Mouse (Mus musculus) CD4-positive, CD25-positive, alpha-beta regulatory T cell, adult 2 months (primary cell): ENCODE results near the gene Apeh.

Experiments
- DNase-seq: peaks from one replicate; pipeline ENCODE4 v3.0.0-alpha.2; 2012; ENCODE audit warnings: low read depth, low spot score

Apeh gene

GRCm38 (mm10) chr9:108120671-108121070 is 26.3 kb upstream of the Apeh start:
- DNase-seq = peak; percentile 36

GRCm38 (mm10) chr9:108119891-108120411 is 25.5 kb upstream of the Apeh start:
- no peak for DNase-seq

- no peak for DNase-seq
Measured at GRCm38 (mm10) chr9:108117143-108117542, 22.7 kb upstream of the Apeh start.

- no peak for DNase-seq
Measured at GRCm38 (mm10) chr9:108115290-108116077, 21.1 kb upstream of the Apeh start.

- no peak for DNase-seq
Measured at GRCm38 (mm10) chr9:108112719-108113340, 18.4 kb upstream of the Apeh start.

- DNase-seq = no peak
Measured at GRCm38 (mm10) chr9:108111593-108112121, 17.3 kb upstream of the Apeh start.

GRCm38 (mm10) chr9:108111101-108111592 is 16.7 kb upstream of the Apeh start:
- DNase-seq = peak; percentile 44

- DNase-seq = no peak
Measured at GRCm38 (mm10) chr9:108110160-108110559, 15.8 kb upstream of the Apeh start.

GRCm38 (mm10) chr9:108107867-108108266 is 13.5 kb upstream of the Apeh start:
- no peak for DNase-seq

GRCm38 (mm10) chr9:108106090-108106489 is 11.7 kb upstream of the Apeh start:
- DNase-seq = no peak

GRCm38 (mm10) chr9:108105549-108105863 is 11.1 kb upstream of the Apeh start:
- DNase-seq = no peak

GRCm38 (mm10) chr9:108104766-108105548 is 10.6 kb upstream of the Apeh start:
- DNase-seq = peak; percentile 50

- no peak for DNase-seq
Measured at GRCm38 (mm10) chr9:108099619-108100018, 5.2 kb upstream of the Apeh start.

- DNase-seq = no peak
Measured at GRCm38 (mm10) chr9:108095949-108096712, 1.7 kb upstream of the Apeh start.

- peak; percentile 88 for DNase-seq
Measured at GRCm38 (mm10) chr9:108095518-108095917, 1.1 kb upstream of the Apeh start.

- peak; percentile 45 for DNase-seq
Measured at GRCm38 (mm10) chr9:108094998-108095411, 599 bp upstream of the Apeh start.

- DNase-seq = no peak
Measured at GRCm38 (mm10) chr9:108093586-108093985, 820 bp downstream of the Apeh start.

GRCm38 (mm10) chr9:108090611-108091120 is 3.7 kb downstream of the Apeh start:
- no peak for DNase-seq

- no peak for DNase-seq
Measured at GRCm38 (mm10) chr9:108085261-108085660, 9.1 kb downstream of the Apeh start.

GRCm38 (mm10) chr9:108083561-108083960 is 10.8 kb downstream of the Apeh start:
- no peak for DNase-seq

GRCm38 (mm10) chr9:108082988-108083431 is 11.4 kb downstream of the Apeh start, which contains the start of gene Rnf123:
Gene Rnf123 (minus strand): TSS chr9:108083346.
- peak; percentile 69 for DNase-seq
